Mouse (Mus musculus) kidney, embryonic 14.5 days (tissue): ENCODE data around the gene Endod1. TPM values are rescaled to one million over a fixed set of nuclear protein-coding genes. Genes with fewer than 3 reads are reported as not detected.
"Not testable (repeated sequence)": the region's sequence is repeated elsewhere in the genome, so short reads cannot be mapped to it uniquely, and the experiment has no call there.

Experiments
- ATAC-seq: fragments of 200-750 bp; cut with Nextera tagmentation; 2 replicates; pipeline ENCODE4 v1.8.0; 2017; ENCODE audit warnings: moderate number of reproducible peaks, mild to moderate bottlenecking, moderate TSS enrichment, moderate library complexity; ENCODE audit not compliant: low FRiP score, low TSS enrichment
- H3K27ac ChIP-seq: fragments of 300-500 bp; sonication (generic); 2 replicates; pipeline ENCODE4 v1.5.1; 2014; ENCODE audit warnings: low read depth, mild to moderate bottlenecking, low read length, moderate library complexity, mixed read lengths
- H3K27me3 ChIP-seq: fragments of 300-500 bp; sonication (generic); 2 replicates; pipeline ENCODE4 v1.6.1; 2014; ENCODE audit warnings: mild to moderate bottlenecking, low read length; ENCODE audit not compliant: control insufficient read depth, insufficient read depth
- H3K36me3 ChIP-seq: fragments of 300-500 bp; sonication (generic); 2 replicates; pipeline ENCODE4 v1.6.1; 2014; ENCODE audit warnings: low read length, mixed read lengths; ENCODE audit not compliant: control insufficient read depth, insufficient read depth
- H3K4me1 ChIP-seq: fragments of 300-500 bp; sonication (generic); 2 replicates; pipeline ENCODE4 v1.6.1; 2014; ENCODE audit warnings: low read length, mixed read lengths; ENCODE audit not compliant: control insufficient read depth, insufficient read depth
- H3K4me2 ChIP-seq: fragments of 300-500 bp; sonication (generic); replicated peaks from 2 replicates; pipeline ENCODE4 v1.6.1; 2014; ENCODE audit warnings: low read depth, mild to moderate bottlenecking, low read length
- H3K4me3 ChIP-seq: fragments of 300-500 bp; sonication (generic); 2 replicates; pipeline ENCODE4 v1.5.1; 2014; ENCODE audit warnings: mild to moderate bottlenecking, low read length
- H3K9ac ChIP-seq: fragments of 300-500 bp; sonication (generic); 2 replicates; pipeline ENCODE4 v1.6.1; 2014; ENCODE audit warnings: low read depth, mild to moderate bottlenecking, low read length, moderate library complexity
- H3K9me3 ChIP-seq: fragments of 300-500 bp; sonication (generic); 2 replicates; pipeline ENCODE4 v1.6.1; 2016; ENCODE audit warnings: low read length; ENCODE audit not compliant: control insufficient read depth
- WGBS: fragments of 180-500 bp; shearing (Covaris S2); extraction: QIAGEN DNeasy Blood & Tissue Kit; methylation state at CpG from one replicate; pipeline ENCODE4 v1.1.7; 2014; 5-methylcytosine and 5-hydroxymethylcytosine counted together
- polyA plus RNA-seq: library from polyadenylated mRNA; unstranded; fragments of >200 nt; fragmentation: Nextera tagmentation; extraction: Ambion mirVana; gene quantifications from 2 replicates; pipeline ENCODE4 v1.2.1, GENCODE M21; 2014

The Endod1 gene
- polyA plus RNA-seq, 1 experiment from 2014 or later: 13.9 TPM

DNA sequence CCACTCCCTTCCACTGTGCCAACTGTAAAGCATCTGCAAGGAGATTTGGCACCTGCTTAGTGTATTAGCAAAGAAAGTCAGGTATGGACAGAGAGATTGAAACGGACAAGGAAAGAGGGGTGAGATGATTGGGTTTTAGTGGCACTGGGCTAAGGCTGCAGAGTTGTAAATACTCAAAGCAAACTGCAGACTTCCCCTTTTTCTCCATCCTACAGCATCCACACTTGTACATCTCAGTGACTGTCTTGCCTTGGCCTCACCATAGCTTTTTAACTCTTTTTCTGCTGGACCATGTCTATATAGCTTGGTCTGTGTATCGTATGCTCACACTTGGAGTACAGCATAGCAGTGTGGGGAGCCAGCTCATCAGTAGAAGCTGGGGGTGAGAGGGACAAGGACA lies 30.5 kb downstream of the Endod1 start:
- H3K27me3 ChIP-seq: no peaks in the 10 kb centered on the region
- no peak for ATAC-seq
- no peaks in the 10 kb centered on the region for H3K4me1 ChIP-seq
- no peaks in the 10 kb centered on the region for H3K9me3 ChIP-seq
- no peak overlapping the region for H3K27ac ChIP-seq
- no peak overlapping the region for H3K4me2 ChIP-seq
- no peak overlapping the region for H3K9ac ChIP-seq
- no peaks in the 10 kb centered on the region for H3K36me3 ChIP-seq
- WGBS: 78% methylated on average over 2 of the region's 2 CpGs
- no peak overlapping the region for H3K4me3 ChIP-seq

DNA sequence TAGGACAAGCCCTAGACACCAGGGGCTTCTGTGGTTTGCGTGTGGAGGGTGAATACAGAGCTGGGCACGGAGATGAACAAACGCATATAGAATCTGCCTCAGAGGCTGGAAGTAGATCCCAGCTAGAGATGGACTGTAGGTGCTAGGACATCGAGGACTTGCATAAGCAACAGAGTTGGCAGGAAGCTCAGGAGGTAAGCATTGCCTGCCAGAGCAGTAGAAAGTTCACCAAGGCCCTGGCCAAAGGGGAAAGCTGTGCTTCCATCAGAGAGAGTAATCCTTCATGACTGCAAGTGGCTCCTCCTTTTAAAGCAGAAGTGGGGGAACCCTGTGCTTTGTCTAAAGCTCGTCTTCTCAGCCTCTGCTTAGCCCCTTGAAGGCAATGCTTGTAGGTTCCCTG lies 31.9 kb downstream of the Endod1 start:
- H3K4me2 ChIP-seq: no peak overlapping the region
- ATAC-seq: no peak
- H3K9me3 ChIP-seq: no peaks in the 10 kb centered on the region
- no peaks in the 10 kb centered on the region for H3K27me3 ChIP-seq
- no peak overlapping the region for H3K9ac ChIP-seq
- H3K4me3 ChIP-seq: no peak overlapping the region
- no peaks in the 10 kb centered on the region for H3K36me3 ChIP-seq
- no peaks in the 10 kb centered on the region for H3K4me1 ChIP-seq
- 86% methylated on average over 5 of the region's 5 CpGs for WGBS
- no peak overlapping the region for H3K27ac ChIP-seq

DNA sequence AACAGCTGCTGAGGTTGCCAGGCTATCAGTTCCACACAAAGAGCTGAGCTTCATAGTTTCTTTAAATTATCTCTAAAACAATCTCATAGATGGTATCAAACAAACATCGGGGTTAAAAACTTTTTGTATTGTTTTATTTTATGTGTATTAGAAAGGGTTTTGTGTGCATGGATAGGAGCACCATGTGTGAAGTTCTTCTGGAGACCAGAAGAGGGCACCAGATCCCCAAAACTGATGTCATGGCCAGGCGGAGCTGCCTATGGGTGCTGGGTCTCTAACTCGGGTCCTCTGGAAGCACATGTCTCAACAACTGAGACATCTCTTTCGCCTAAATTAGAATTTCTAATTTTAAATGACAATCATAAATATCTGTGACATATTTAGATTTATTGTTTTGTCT lies 32.9 kb downstream of the Endod1 start:
- H3K27ac ChIP-seq: no peak overlapping the region
- H3K27me3 ChIP-seq: no peaks in the 10 kb centered on the region
- H3K9ac ChIP-seq: no peak overlapping the region
- no peak for ATAC-seq
- H3K4me3 ChIP-seq: no peak overlapping the region
- 61% methylated on average over 4 of the region's 4 CpGs for WGBS
- no peak overlapping the region for H3K4me2 ChIP-seq
- H3K4me1 ChIP-seq: no peaks in the 10 kb centered on the region
- no peaks in the 10 kb centered on the region for H3K9me3 ChIP-seq
- no peaks in the 10 kb centered on the region for H3K36me3 ChIP-seq

DNA sequence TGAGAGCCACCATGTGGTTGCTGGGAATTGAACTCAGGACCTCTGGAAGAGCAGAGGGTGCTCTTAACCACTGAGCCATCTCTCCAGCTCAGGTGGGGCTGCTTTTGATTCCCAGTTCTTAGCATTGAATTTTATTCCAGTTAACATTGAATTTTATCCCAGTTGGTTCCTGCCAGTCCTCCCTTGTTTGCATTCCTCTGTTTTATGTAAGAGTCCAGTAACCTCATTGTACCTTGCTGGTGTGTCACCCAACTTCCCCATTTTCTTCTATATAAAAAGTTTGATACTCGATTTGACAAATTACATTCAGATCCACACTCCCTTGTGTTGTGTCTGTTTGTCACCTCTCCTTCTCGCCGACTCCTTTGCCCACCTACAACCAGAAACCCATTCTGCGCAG lies 35.4 kb downstream of the Endod1 start:
- H3K36me3 ChIP-seq, H3K9me3 ChIP-seq: not testable (repeated sequence)
- WGBS: 93% methylated on average over 4 of the region's 4 CpGs

DNA sequence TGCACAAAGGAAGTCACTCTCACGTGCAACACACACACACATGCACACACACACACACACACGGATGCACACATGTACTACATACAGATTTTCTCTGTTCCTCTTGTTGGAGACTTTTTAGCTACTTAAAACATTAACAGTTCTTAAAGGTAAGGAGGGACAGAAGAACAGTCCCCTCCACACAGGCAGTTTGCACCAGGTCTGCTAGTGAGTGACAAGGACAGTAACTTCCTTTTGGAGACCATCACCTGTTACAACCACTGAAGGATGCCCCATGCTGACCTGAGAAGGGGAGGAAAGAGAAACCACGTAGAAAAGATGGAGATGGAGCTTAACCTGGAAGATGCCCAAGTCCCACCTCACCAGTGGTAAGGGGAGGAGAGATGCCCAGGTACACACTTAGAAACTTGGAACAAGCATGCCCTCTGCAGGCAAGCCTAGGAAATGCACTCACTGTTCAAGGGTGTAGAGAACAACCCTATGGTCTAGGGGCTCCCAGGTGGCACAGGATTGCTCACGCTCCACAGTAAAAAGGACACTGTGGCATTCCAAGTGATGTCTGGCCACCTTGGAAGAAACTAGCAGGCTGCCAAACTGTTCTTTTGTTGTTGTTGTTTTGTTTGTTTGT lies 39.2 kb downstream of the Endod1 start:
- Histone ChIP-seq H3K9ac (no peak overlapping the region), H3K4me1 (no peaks in the 10 kb centered on the region), H3K27ac (no peak overlapping the region), H3K9me3 (no peaks in the 10 kb centered on the region), H3K27me3 (no peaks in the 10 kb centered on the region), H3K4me3 (no peak overlapping the region), H3K4me2 (no peak overlapping the region), H3K36me3 (no peaks in the 10 kb centered on the region)
- 57% methylated on average over 4 of the region's 4 CpGs for WGBS
- ATAC-seq: peak; percentile 90

More for the DNA sequence above, 35.4 kb downstream of the Endod1 start:
- H3K4me1 ChIP-seq, H3K4me3 ChIP-seq, H3K27me3 ChIP-seq, H3K27ac ChIP-seq, H3K9ac ChIP-seq, ATAC-seq, H3K4me2 ChIP-seq: not testable (repeated sequence)

DNA sequence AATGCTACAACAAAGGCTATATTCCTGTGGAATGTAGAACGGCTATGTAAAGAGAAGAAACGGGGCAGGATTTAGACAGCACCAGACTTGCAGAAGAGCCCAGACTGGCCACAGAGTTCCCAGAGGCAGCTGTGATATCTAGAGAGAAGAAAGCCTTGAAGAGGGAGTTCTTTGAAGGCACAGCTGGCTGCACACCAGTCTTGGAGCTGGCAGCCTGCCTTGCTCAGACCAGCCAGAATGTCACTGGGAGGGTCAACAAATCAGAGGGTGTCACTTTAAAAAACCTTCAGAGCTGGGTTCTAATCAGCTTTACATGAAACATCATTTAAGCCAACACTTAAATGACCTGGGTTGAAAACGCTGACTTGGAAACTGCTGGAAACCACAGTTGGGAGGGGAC lies 42.6 kb downstream of the Endod1 start:
- Histone ChIP-seq H3K4me2 (no peak overlapping the region), H3K27ac (no peak overlapping the region), H3K4me3 (no peak overlapping the region), H3K27me3 (no peaks in the 10 kb centered on the region), H3K9me3 (no peaks in the 10 kb centered on the region), H3K4me1 (no peaks in the 10 kb centered on the region), H3K36me3 (no peaks in the 10 kb centered on the region), H3K9ac (no peak overlapping the region)
- no peak for ATAC-seq
- WGBS: 62% methylated on average over 3 of the region's 3 CpGs

DNA sequence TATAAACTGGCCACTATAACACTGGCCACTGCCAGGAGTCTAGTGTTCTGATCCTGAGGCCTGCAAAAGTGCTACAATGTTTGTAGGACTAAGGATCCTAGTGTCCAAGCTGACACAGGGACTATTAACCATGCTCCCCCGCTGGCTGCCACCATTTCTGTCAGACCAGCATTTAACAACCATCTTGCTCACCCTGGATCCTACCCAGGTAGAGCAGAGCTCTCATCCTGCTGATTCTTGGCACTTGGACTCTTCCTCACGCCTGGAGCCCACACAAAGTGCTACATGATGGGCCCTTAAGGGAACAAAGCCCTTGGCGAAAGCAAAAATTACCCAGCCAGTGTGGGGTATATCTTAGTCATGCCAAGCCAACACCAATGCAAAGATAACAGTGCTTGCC lies 44.4 kb downstream of the Endod1 start:
- WGBS: 92% methylated on average over 3 of the region's 3 CpGs
- Histone ChIP-seq H3K9me3 (no peaks in the 10 kb centered on the region), H3K4me1 (no peaks in the 10 kb centered on the region), H3K4me2 (no peak overlapping the region), H3K36me3 (peaks cover 7% of the 10 kb centered on the region; the same call in 1 of the 2 replicates), H3K9ac (no peak overlapping the region), H3K27ac (no peak overlapping the region), H3K27me3 (no peaks in the 10 kb centered on the region), H3K4me3 (no peak overlapping the region)
- no peak for ATAC-seq

DNA sequence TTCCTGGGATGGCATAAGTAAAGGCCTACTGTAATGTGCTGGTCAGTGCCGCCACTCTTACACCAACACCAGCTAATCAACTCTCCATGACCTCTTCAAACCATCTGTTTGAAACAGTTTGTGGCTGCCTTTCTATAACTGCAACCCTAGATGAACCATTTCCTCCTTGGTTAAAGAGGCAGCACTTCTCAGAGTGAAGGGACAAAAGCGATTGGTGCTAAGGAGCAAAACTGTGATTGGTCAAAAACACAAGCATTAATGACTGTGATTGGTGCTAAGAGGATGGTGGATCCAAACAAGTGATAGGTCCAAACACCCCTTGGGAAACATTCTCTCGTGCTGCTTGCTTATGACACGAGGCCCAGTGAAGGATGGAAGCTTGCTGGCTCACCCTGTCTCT lies 45.5 kb downstream of the Endod1 start:
- H3K9me3 ChIP-seq: no peaks in the 10 kb centered on the region
- no peak for ATAC-seq
- 88% methylated on average over 4 of the region's 4 CpGs for WGBS
- no peak overlapping the region for H3K4me3 ChIP-seq
- no peak overlapping the region for H3K9ac ChIP-seq
- H3K4me2 ChIP-seq: no peak overlapping the region
- no peaks in the 10 kb centered on the region for H3K4me1 ChIP-seq
- H3K27ac ChIP-seq: no peak overlapping the region
- no peaks in the 10 kb centered on the region for H3K27me3 ChIP-seq
- peaks cover 8% of the 10 kb centered on the region; the same call in 1 of the 2 replicates for H3K36me3 ChIP-seq

DNA sequence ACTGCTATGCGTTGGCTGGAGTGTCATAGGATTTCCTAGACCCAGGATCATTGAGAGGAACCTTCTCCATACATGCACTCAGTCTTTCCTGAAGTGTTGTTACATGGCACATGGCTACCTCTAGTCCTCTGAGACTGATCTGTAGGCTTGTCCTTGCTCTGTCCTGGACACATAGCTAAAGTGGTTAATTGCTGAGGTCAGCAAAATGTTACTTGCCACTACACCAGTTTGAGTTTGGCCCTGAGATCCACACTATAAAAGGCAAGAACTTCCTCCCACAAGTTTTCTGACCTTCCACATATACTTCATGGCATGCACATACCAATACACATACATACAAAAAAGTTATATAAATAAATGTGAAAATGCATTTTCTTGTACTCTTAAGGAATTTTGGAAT lies 64.7 kb downstream of the Endod1 start:
- Histone ChIP-seq H3K4me3 (no peak overlapping the region), H3K36me3 (peaks cover 75% of the 10 kb centered on the region), H3K4me1 (no peaks in the 10 kb centered on the region), H3K27ac (no peak overlapping the region), H3K9me3 (no peaks in the 10 kb centered on the region), H3K9ac (no peak overlapping the region), H3K27me3 (no peaks in the 10 kb centered on the region), H3K4me2 (no peak overlapping the region)
- 100% methylated on average over 1 of the region's 1 CpGs for WGBS
- no peak for ATAC-seq
